ENCODE assay signal across 11 mouse cellular contexts in the genomic region with DNA sequence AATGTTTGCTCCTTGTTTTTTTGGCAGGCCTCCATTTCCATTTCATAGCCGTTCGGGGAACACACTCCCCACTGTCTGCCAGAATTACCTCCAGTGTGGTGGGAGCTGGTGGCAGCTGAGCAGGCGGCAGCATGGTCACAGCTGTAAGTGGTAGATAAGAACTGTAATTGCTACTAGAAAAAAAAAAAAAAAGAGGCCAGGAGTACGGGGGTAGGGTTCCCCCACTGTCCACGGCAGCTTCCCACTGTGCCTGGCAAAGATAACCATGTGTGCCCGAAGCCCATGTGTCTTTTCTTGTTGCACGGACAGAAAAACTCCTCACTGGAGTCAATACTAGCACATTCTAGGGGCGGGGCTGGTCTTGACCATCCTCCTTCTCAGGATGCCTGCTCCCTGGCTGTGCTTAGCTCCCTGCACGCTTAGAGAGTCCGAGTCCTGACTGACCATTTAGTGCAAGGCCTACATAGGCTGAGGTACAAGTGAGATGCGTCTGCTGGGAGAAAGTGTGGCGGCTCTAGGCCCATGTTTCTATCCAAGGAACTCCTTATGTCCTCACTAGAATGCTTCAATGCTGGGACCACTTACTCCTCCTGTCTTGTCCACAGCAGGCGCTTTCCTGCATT. TPM values are rescaled to one million over a fixed set of nuclear protein-coding genes. Genes with fewer than 3 reads are reported as not detected.
DNase-seq lines count a peak whose midpoint lies in the region; ATAC-seq and TF ChIP-seq lines count a peak whose summit lies in the region.
"Had no signal": no experiment of that assay in that cellular context is flagged by ENCODE, and none has a peak within 500 bp of the region (broad histone marks: within the 10 kb centered on the region; RNA-seq: fewer than 3 reads in every experiment).

No protein-coding gene starts in this region.

- H3K79me2 ChIP-seq in MEL (ENCODE audit: control insufficient read depth, insufficient read depth, low read length, poor library complexity): no peaks in the 10 kb centered on the region

- peaks cover 27% of the 10 kb centered on the region for H3K4me1 ChIP-seq in heart, embryonic 13.5 days
- peaks cover 9 to 30% of the 10 kb centered on the region in 2 experiments; a peak in 3 of 4 replicates for H3K4me1 ChIP-seq in MEL (ENCODE audit: control insufficient read depth in 1 of 2, insufficient read depth in 2 of 2, low read length in 2 of 2)
- H3K4me1 ChIP-seq in liver, postnatal 0 days (ENCODE audit: insufficient read depth): peaks cover 19% of the 10 kb centered on the region
- H3K4me1 ChIP-seq in hindbrain, embryonic 16.5 days (ENCODE audit: control insufficient read depth, insufficient read depth, low read depth, low read length): peaks cover 12% of the 10 kb centered on the region

- TF ChIP-seq CTCF in MEL (IDR thresholded peaks at IDR 0.05 in 2 of 3, conservative IDR thresholded peaks at IDR 0.05 in 1 of 3; ENCODE audit: control insufficient read depth in 1 of 3, insufficient read depth in 1 of 3, low read depth in 2 of 3, low read length in 3 of 3, poor library complexity in 1 of 3, severe bottlenecking in 1 of 3): no peak
- TF ChIP-seq CTCF in liver, postnatal 0 days (IDR thresholded peaks at IDR 0.05; ENCODE audit: low read depth): no peak

- peak; percentile 90 for TF ChIP-seq EP300 in MEL (IDR thresholded peaks at IDR 0.05; ENCODE audit: low read depth in 1 of 2, low read length in 2 of 2)
- TF ChIP-seq EP300 in liver, postnatal 0 days (IDR thresholded peaks at IDR 0.05; ENCODE audit: low read depth): peak; percentile 86

- peak overlapping the region; percentile 59 for H3K27ac ChIP-seq in heart, embryonic 13.5 days (replicated peaks)
- peak overlapping the region; percentile 69 for H3K27ac ChIP-seq in MEL (ENCODE audit: control insufficient read depth, low read depth, low read length)
- H3K27ac ChIP-seq in liver, postnatal 0 days (ENCODE audit: low read depth): 0 out of 2 replicates have a peak overlapping the region, but pooled peaks have one; percentile 22
- H3K27ac ChIP-seq in hindbrain, embryonic 16.5 days (ENCODE audit: low read depth, low read length): no peak overlapping the region
- H3K27ac ChIP-seq: hindbrain, embryonic 10.5 days had no signal

- peak overlapping the region; percentile 44 for H3K4me2 ChIP-seq in heart, embryonic 13.5 days
- peak overlapping the region; percentile 27 for H3K4me2 ChIP-seq in liver, postnatal 0 days (ENCODE audit: low read depth, low read length)
- H3K4me2 ChIP-seq in hindbrain, embryonic 16.5 days (ENCODE audit: low read length): no peak overlapping the region

- H3K36me3 ChIP-seq in heart, embryonic 13.5 days: no peaks in the 10 kb centered on the region
- H3K36me3 ChIP-seq in MEL (ENCODE audit: control insufficient read depth in 1 of 2, insufficient read depth in 2 of 2, low read length in 2 of 2): peaks cover 0 to 21% of the 10 kb centered on the region in 2 experiments; a peak in 2 of 4 replicates
- H3K36me3 ChIP-seq in liver, postnatal 0 days (replicated peaks; ENCODE audit: insufficient read depth, low read length): no peaks in the 10 kb centered on the region
- H3K36me3 ChIP-seq in hindbrain, embryonic 16.5 days (ENCODE audit: control insufficient read depth, insufficient read depth, low read length): no peaks in the 10 kb centered on the region
- H3K36me3 ChIP-seq: hindbrain, embryonic 10.5 days had no signal

- no peak for DNase-seq in heart, postnatal 36 days
- peak; percentile 92 for DNase-seq in MEL (ENCODE audit: low read depth, low spot score)
- DNase-seq in liver, postnatal 0 days: peak; percentile 45
- no peak for DNase-seq in kidney, postnatal 36 days
- DNase-seq in cerebellum, postnatal 14 days: no peak
- DNase-seq: kidney, postnatal 10 days had no signal

- no peak for TF ChIP-seq RAD21 in MEL (IDR thresholded peaks at IDR 0.05; ENCODE audit: low read depth, low read length)

- WGBS in heart, embryonic 13.5 days: 20% methylated on average over 13 of the region's 13 CpGs
- WGBS in liver, postnatal 0 days (ENCODE audit: insufficient replicate concordance): 38% methylated on average over 13 of the region's 13 CpGs
- 59% methylated on average over 13 of the region's 13 CpGs for WGBS in hindbrain, embryonic 16.5 days

- intact Hi-C loops in heart, postnatal 36 days (cut with DNase I): no loop called here

- no peak overlapping the region for H3K9ac ChIP-seq in heart, embryonic 13.5 days
- peak overlapping the region; percentile 5; the same call in 1 of the 2 replicates for H3K9ac ChIP-seq in MEL (ENCODE audit: control insufficient read depth, low read depth, low read length, poor library complexity, severe bottlenecking)
- no peak overlapping the region for H3K9ac ChIP-seq in liver, postnatal 0 days (replicated peaks)
- no peak overlapping the region for H3K9ac ChIP-seq in hindbrain, embryonic 16.5 days (ENCODE audit: low read depth, low read length)

- peaks cover 56% of the 10 kb centered on the region for H3K27me3 ChIP-seq in heart, embryonic 13.5 days (replicated peaks)
- no peaks in the 10 kb centered on the region for H3K27me3 ChIP-seq in MEL (ENCODE audit: control insufficient read depth in 1 of 2, insufficient read depth in 2 of 2, low read length in 2 of 2)
- no peaks in the 10 kb centered on the region for H3K27me3 ChIP-seq in liver, postnatal 0 days (ENCODE audit: insufficient read depth, low read length)
- no peaks in the 10 kb centered on the region for H3K27me3 ChIP-seq in hindbrain, embryonic 16.5 days (replicated peaks; ENCODE audit: control insufficient read depth, insufficient read depth, low read length)
- H3K27me3 ChIP-seq: CH12.LX had no signal

- peak; percentile 78 for ATAC-seq in heart, embryonic 13.5 days (ENCODE audit: extremely low read depth, insufficient number of reproducible peaks, low FRiP score, low TSS enrichment)
- ATAC-seq in granulocyte monocyte progenitor cell, adult 5-6 weeks (replicated peaks; ENCODE audit: poor library complexity, severe bottlenecking): peak; percentile 50
- ATAC-seq in liver, postnatal 0 days: peak; percentile 93
- no peak for ATAC-seq in hindbrain, embryonic 16.5 days

- TF ChIP-seq POLR2A in MEL (IDR thresholded peaks at IDR 0.05; ENCODE audit: control insufficient read depth in 1 of 2, insufficient read depth in 1 of 2, low read depth in 1 of 2, low read length in 2 of 2, poor library complexity in 1 of 2): no peak

- 0 out of 2 replicates have a peak overlapping the region, but pooled peaks have one; percentile 1 for H3K4me3 ChIP-seq in heart, embryonic 13.5 days
- no peak overlapping the region for H3K4me3 ChIP-seq in MEL (ENCODE audit: control insufficient read depth in 1 of 2, insufficient read depth in 1 of 2, low read depth in 2 of 2, low read length in 2 of 2)
- H3K4me3 ChIP-seq in liver, postnatal 0 days (ENCODE audit: low read depth, low read length): no peak overlapping the region
- no peak overlapping the region for H3K4me3 ChIP-seq in hindbrain, embryonic 16.5 days (ENCODE audit: low read length)
- H3K4me3 ChIP-seq: hindbrain, embryonic 10.5 days had no signal

- no peaks in the 10 kb centered on the region for H3K9me3 ChIP-seq in heart, embryonic 13.5 days
- no peaks in the 10 kb centered on the region for H3K9me3 ChIP-seq in MEL (replicated peaks; ENCODE audit: insufficient read depth, low read length)
- H3K9me3 ChIP-seq in liver, postnatal 0 days (ENCODE audit: low read length): no peaks in the 10 kb centered on the region
- H3K9me3 ChIP-seq in hindbrain, embryonic 16.5 days (ENCODE audit: control insufficient read depth, low read length): no peaks in the 10 kb centered on the region
- H3K9me3 ChIP-seq: hindbrain, embryonic 10.5 days had no signal

TF ChIP-seq in MEL, 35 proteins besides CTCF, POLR2A, EP300 and RAD21 (continues in another document):
- TF ChIP-seq ELF1 (IDR thresholded peaks at IDR 0.05; ENCODE audit: low read depth, low read length) (no peak), CHD2 (IDR thresholded peaks at IDR 0.05; ENCODE audit: low read length) (no peak), ZKSCAN1 (IDR thresholded peaks at IDR 0.05; ENCODE audit: low read depth, low read length) (peak; percentile 56; the same call in 1 of the 2 replicates), GATA1 (IDR thresholded peaks at IDR 0.05; ENCODE audit: low read depth, low read length) (peak; percentile 90)

RNA-seq across cellular contexts. Expression of a gene that starts 43.0 kb away (rescaled TPM):
- polyA plus RNA-seq in heart, embryonic 13.5 days (2015; fragmentation: Nextera tagmentation; extraction: Ambion mirVana): 2.2 and 3.2 TPM in 2 replicates
- total RNA-seq in heart, postnatal 36 days (2021): 1 to 10 TPM; 1.2 to 1.4 TPM
- 4.4 and 8.1 TPM in 2 replicates for total RNA-seq in MEL (2012; rRNA removed)
- 1 to 10 TPM in 1 of 2 experiments, not detected in 1; 1.8 TPM for polyA plus RNA-seq in MEL (2012; ENCODE audit: insufficient read depth in 1 of 2, insufficient read length in 2 of 2, low read depth in 1 of 2, low replicate concordance in 2 of 2, missing spikeins in 1 of 2)
- total RNA-seq in granulocyte monocyte progenitor cell, adult 5-6 weeks (2014; fragmentation: Nextera tagmentation): 3.2 and 4.3 TPM in 2 replicates
- 3.9 and 9.9 TPM in 2 replicates for total RNA-seq in granulocyte monocyte progenitor cell, adult 5-6 weeks (2017)
- polyA plus RNA-seq in liver, postnatal 0 days (2015; fragmentation: Nextera tagmentation; extraction: Ambion mirVana): 3.3 and 5.4 TPM in 2 replicates
- 3.1 and 3.7 TPM in 2 replicates for polyA plus RNA-seq in hindbrain, embryonic 16.5 days (2015; fragmentation: Nextera tagmentation; extraction: Ambion mirVana)

RNA-seq across cellular contexts. Expression of a gene that starts 43.0 kb away (rescaled TPM):
- 0.62 TPM in 1 of 2 replicates, not detected in the other for polyA plus RNA-seq in heart, embryonic 13.5 days (2015; fragmentation: Nextera tagmentation; extraction: Ambion mirVana)
- not detected for total RNA-seq in heart, postnatal 36 days (2021)
- 7.3 and 10.3 TPM in 2 replicates for total RNA-seq in MEL (2012; rRNA removed)
- polyA plus RNA-seq in MEL (2012; ENCODE audit: insufficient read depth in 1 of 2, insufficient read length in 2 of 2, low read depth in 1 of 2, low replicate concordance in 2 of 2, missing spikeins in 1 of 2): 10 to 100 TPM in 1 of 2 experiments, not detected in 1; 13.8 TPM
- total RNA-seq in granulocyte monocyte progenitor cell, adult 5-6 weeks (2014; fragmentation: Nextera tagmentation): not detected in 2 replicates
- not detected in 2 replicates for total RNA-seq in granulocyte monocyte progenitor cell, adult 5-6 weeks (2017)
- polyA plus RNA-seq in liver, postnatal 0 days (2015; fragmentation: Nextera tagmentation; extraction: Ambion mirVana): 3.7 and 5.2 TPM in 2 replicates
- 0.80 and 0.96 TPM in 2 replicates for polyA plus RNA-seq in hindbrain, embryonic 16.5 days (2015; fragmentation: Nextera tagmentation; extraction: Ambion mirVana)

RNA-seq across cellular contexts. Expression of a gene that starts 43.3 kb away (rescaled TPM):
- polyA plus RNA-seq in heart, embryonic 13.5 days (2015; fragmentation: Nextera tagmentation; extraction: Ambion mirVana): 51.8 and 66.8 TPM in 2 replicates
- 10 to 100 TPM; 25.7 to 26.4 TPM for total RNA-seq in heart, postnatal 36 days (2021)
- 27.6 and 28.2 TPM in 2 replicates for total RNA-seq in MEL (2012; rRNA removed)
- 10 to 100 TPM in 1 of 2 experiments, not detected in 1; 47.0 TPM for polyA plus RNA-seq in MEL (2012; ENCODE audit: insufficient read depth in 1 of 2, insufficient read length in 2 of 2, low read depth in 1 of 2, low replicate concordance in 2 of 2, missing spikeins in 1 of 2)
- 53.5 and 87.9 TPM in 2 replicates for total RNA-seq in granulocyte monocyte progenitor cell, adult 5-6 weeks (2014; fragmentation: Nextera tagmentation)
- 27.9 and 32.3 TPM in 2 replicates for total RNA-seq in granulocyte monocyte progenitor cell, adult 5-6 weeks (2017)
- 24.2 and 27.2 TPM in 2 replicates for polyA plus RNA-seq in liver, postnatal 0 days (2015; fragmentation: Nextera tagmentation; extraction: Ambion mirVana)
- 76.3 and 76.8 TPM in 2 replicates for polyA plus RNA-seq in hindbrain, embryonic 16.5 days (2015; fragmentation: Nextera tagmentation; extraction: Ambion mirVana)

Comparison
In these comparisons a context has a peak if more than half of its experiments do, and no peak if none do; other contexts are left out.
1. DNase-seq: peak in MEL (single experiment) and liver, postnatal 0 days (single experiment); none in heart, postnatal 36 days (0 of 2), kidney, postnatal 36 days (0 of 2) and cerebellum, postnatal 14 days (0 of 2).